Mouse (Mus musculus): ENCODE data around the gene Wdr49.

GRCm38 (mm10) chr3:75293243-75293642, 188.7 kb downstream of the Wdr49 start:
- no peak for TF ChIP-seq POLR2AphosphoS5 (IDR thresholded peaks at IDR 0.05; ENCODE audit: insufficient replicate concordance, low read depth, low read length)
- TF ChIP-seq GATA1 (IDR thresholded peaks at IDR 0.05; ENCODE audit: borderline replicate concordance, low read length), result no peak
- TF ChIP-seq CTCF (IDR thresholded peaks at IDR 0.05; ENCODE audit: low read depth, low read length), result no peak

Measured in G1E (cell line).